Mouse (Mus musculus) mouse trophoblast stem cell (cell line): ENCODE measurements at regions not wholly inside any gene's neighbourhood (a gene's known extent, or its start where the extent isn't known, plus 50 kb on each side); places are given as distances from the start of the nearest gene placed in this dataset.

Experiments
- in situ Hi-C, 2 experiments: fragments of 300-500 bp; cut with MseI, MboI; formaldehyde crosslinking; loops; 2 replicates in 1 of 2; 3 replicates in 1 of 2; pipeline ENCODE4 v1.15.1; 2025

- in situ Hi-C loops: no loop called here
Measured at GRCm38 (mm10) chr12:25265560-25266525, 168.9 kb upstream of the Id2 start.

DNA sequence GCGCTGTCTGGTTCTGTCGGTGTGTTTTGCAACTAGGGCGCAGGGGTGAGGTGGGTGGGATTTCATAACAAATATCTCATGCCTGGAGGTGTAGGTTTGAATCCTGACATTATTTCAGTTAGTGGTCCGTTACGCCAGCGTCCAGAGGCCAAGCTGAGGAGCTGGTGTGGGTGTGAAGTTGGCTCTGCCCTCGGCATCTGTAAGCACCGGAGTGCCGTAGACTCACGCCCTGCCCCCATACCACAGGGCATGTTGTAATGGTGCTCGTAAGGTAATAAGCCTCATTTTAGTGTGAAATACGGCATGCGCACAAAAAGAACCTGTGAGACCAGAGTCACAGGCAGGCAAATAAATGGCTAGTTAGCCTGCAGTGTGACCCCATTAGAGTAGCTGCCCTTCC, 168.1 kb upstream of the Id2 start:
- in situ Hi-C loops: no loop called here

GRCm38 (mm10) chr12:25264408-25264807, 167.5 kb upstream of the Id2 start:
- in situ Hi-C loops: no loop called here

DNA sequence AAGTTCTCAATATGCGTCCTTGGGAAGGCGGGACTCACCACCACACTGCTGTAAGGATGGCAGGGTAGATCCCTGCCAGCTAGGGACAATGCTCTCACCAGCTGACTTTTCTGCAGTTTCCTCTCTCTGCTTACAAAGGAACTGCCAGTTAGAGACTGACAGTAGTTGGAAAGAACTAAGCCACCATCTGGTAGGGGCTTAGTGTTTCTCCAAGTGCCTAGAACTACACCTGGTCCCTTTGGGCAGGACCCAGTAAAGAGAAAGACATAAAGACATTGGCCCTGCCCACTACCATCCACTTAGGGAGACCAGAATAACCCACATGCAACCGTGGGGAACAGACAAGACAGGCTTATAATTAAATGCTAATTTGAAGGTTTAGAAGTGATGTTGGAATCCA, 165.5 kb upstream of the Id2 start:
- in situ Hi-C loops: no loop called here

- in situ Hi-C loops: no loop called here
Measured at GRCm38 (mm10) chr12:25259123-25259522, 162.2 kb upstream of the Id2 start.

DNA sequence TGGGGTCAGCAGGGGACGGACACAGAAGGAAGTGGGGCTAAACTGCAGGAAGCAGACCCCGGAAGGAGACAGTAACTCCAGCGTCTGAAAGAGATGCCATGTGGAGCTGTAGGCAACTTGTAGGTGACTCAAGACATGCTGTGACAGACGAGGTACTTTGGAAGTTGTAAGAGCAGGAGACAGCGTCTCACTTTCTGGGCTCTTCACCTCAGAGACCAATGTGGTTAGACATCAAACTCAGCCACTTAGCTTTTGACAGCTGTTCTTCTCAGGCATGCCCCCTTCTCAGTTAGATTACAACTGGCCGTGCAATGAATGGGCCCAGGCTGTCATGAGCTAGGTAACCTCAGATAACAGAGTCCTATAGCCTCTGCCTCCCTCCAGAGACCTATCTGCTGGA, 159.3 kb upstream of the Id2 start:
- in situ Hi-C loops: no loop called here

DNA sequence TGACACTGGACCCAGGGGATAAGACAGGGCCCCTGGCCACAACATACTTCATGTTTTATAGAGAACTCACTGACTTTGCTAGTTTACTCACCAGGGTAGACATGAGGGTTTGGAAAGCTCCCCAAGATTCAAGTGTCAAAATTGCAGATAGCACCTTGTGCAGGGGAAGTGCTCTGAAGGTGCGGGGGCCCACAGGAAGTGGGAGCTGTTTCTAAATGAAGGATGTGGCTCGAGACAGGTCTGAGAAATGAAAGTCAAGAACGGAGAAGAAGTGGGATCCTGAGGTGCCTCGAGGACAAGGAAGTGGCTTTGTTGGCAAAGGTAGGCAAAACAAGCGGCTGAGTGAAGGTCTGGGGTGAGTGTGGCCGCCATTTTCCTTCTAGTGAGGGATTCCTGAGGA, 157.8 kb upstream of the Id2 start:
- in situ Hi-C loops: no loop called here

DNA sequence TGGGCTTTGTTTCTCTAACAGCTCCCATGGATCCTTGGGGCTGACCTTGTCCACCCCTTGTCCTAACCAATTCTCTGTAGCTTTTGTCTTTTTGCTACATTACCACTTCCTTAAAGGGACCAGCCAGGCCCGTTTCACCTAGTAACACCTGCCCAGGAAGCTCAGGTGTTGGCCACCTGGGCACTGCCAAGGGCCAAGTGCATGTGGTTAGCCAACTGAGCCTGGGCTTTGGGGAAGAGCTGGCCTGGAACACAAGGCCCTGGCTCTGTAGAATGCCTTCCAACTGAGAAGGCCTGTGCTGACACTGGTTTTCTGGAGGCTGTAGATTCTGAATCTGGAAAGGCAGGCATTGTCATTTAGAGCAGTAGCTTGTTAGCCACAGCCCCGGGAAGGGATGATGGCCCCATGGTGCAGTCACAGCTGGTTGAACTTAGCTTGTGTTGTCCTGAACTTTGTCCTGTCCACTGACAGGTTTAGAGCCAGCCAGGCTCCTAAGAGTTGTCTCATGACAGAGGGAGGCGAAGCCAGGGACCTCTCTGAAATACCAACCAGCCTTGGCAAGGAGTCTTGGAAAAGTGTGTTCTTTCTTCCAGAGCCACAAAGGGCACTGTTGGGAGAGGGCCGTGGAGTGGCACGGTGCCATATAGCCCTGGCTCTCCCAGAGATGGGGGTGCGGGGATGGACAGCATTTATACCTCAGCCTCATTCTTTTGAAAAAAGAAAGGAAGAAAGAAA, 156.0 kb upstream of the Id2 start:
- in situ Hi-C loops: no loop called here

DNA sequence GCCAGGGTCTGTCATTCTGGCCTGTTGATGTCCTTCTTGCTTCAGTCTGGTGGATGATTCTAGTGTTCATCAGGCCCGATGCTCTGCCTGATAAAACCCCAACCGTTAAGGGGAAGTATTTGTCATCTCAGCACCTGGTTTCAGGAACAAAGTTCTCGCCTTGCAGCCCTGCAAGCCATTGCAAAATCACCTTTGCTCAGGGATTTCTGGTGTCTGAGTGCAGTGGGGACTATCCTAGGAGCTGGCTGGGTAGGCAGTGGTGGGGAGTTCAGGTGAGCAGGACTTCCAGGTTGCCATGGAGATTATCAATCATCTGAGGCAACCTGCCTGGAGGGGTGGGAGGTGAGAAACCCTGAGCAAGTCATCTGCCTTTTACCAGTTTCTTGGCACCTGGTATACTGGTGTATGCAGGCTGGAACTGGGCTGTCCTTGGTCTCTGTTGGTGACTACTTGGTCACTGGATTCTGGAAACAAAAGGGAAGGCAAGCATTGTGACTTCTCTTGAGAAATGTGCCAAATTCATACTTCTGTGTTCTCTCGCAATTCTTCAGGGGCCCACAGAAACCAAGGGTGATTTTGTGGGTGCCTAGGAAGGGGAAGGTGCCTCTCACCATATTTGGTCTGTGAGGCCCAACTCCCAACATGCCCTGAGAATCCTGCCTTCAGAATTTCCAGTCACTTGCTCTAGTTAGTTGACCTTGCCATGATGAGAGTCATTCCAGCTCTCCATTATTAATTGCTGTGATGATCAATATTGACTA, 154.7 kb upstream of the Id2 start:
- in situ Hi-C loops: no loop called here

DNA sequence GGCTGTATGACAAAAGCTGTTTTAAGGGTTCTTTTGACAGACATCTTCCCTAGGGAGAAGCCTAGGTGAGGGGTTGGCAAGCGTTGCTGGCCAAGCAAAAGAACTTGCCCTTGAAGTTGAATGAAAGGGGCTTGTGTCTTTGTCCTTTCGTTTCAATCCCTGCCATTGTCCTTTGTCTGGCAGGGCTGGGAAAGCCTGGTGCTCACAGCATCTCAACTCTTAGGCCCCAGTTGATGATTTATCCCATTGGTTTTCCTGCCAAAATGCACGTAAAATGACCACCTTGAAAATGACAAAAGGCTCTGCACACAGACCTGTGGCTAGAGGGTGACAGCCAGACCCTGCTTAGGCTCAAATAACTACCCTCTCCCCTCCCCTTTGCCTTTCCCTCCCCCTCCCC, 153.9 kb upstream of the Id2 start:
- in situ Hi-C loops: no loop called here

DNA sequence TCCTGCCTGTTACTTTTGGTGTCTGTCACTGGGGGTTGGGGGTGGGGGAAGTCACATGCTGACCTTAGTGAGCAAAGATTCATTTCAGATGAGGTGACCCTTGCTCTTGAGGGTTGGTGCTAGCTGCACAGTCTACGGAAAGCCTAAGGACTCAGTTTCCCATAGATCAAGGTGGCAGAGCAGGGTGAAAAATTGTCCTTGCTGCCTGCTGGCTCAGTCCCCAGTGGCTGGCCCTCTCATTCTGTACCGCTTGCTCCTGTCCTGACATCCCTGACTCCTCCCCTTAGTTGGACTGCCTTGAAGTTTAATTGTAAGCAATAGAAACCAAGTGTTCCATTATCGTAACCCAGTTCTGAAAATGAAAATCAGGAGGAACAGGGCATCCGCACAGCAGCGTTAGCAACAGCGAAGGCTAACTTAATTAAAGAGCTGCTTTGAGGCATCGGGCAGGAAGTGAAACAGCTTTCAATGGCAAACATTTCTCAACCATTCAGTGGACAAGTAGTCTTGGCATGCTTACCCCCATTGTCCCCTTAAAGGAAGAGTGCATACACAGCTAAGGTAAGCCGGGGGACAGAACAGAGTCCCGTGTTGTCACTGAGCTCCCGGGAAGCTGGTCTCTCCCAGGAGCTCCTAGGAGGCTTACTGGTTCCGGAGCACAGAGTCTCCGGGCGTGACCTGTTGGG, 151.9 kb upstream of the Id2 start:
- in situ Hi-C loops: no loop called here

DNA sequence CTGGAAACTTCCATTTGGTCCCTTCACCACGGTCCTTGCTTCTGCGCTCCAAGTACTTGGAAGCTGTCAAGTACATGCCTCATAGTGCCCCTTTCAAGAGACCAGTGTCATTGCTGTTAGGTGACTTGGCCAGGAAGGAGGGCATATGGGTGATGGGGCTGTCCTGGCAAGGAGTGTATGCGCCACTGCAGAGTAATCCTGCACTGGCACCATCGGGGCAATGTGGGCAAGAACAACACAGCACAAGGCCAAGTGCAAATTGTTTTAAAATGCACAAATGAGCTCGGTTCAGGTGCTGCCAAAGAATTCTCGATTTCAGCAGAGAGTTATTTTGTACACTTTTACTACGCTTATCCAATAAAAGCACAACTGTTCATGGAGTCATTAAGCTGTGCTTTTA, 149.6 kb upstream of the Id2 start:
- in situ Hi-C loops: no loop called here

GRCm38 (mm10) chr12:25245661-25246060, 148.7 kb upstream of the Id2 start:
- in situ Hi-C loops: no loop called here

- in situ Hi-C loops: no loop called here
Measured at GRCm38 (mm10) chr12:25245251-25245650, 148.3 kb upstream of the Id2 start.

GRCm38 (mm10) chr12:25244666-25245065, 147.7 kb upstream of the Id2 start:
- in situ Hi-C loops: no loop called here

DNA sequence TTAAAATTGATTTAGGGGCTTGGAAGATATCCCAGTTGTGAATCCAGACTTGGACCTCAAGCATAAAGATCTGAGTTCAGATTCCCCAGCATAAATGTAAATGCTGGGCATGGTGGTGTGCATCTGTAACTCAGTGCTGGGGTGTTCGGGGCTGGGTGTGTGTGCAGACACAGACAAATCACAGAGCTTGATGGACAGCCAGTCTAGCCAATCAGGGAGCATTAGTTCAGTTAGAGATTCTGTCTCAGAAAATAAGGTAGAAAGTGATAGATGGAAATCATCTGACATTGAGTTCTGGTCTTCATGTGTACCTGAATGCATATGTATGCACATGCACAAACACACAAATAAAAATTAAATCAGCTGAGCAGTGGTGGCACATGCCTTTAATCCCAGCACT, 147.0 kb upstream of the Id2 start:
- in situ Hi-C loops: no loop called here

DNA sequence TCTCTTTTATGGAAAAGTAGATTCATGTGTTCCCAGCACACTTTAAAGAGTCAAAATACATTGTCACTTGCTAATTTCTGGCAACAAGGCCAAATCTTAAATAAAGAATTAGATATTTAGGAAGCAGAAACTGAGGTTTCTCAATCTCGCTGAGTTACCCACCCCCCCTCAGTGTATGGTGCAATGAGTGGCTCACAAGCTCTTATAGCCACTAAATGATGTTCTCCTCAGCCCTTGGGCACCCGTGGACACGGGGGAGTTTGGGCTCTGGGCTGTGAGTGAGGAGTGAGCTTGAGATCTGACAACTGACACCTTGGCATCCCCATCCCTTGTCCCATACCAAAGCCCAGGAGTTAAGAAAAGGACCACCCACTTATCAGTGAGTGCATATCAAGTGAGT, 145.4 kb upstream of the Id2 start:
- in situ Hi-C loops: no loop called here

GRCm38 (mm10) chr12:25241675-25242074, 144.7 kb upstream of the Id2 start:
- in situ Hi-C loops: no loop called here

GRCm38 (mm10) chr12:25240796-25241195, 143.9 kb upstream of the Id2 start:
- in situ Hi-C loops: no loop called here

- in situ Hi-C loops: no loop called here
Measured at GRCm38 (mm10) chr12:25240142-25240541, 143.2 kb upstream of the Id2 start.

GRCm38 (mm10) chr12:25235071-25235470, 138.1 kb upstream of the Id2 start:
- in situ Hi-C loops: no loop called here

DNA sequence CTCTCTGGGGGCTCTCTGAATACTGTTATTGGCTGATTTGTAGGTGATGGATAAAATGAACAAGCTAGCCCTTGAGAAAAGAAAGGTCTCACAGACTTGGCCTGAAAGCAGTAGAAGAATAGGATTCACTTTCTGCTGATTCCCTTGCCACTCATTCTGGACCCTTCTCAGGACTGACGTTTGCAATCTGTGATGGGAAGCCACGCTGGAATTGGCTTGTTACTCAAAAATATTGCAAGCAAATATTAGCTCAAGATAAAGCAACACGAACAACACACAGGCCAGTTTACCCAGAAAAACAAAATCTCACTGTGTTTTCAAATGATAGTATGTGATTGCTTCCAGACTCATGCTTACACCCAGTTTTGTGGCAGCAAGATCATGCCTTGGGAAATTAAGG, 137.7 kb upstream of the Id2 start:
- in situ Hi-C loops: no loop called here
